Mouse (Mus musculus) CD4-positive helper T cell, adult 2 months (primary cell): ENCODE measurements at regions not wholly inside any gene's neighbourhood (a gene's known extent, or its start where the extent isn't known, plus 50 kb on each side); places are given as distances from the start of the nearest gene placed in this dataset.

ENCODE experiments used
- DNase-seq: peaks from one replicate; pipeline ENCODE4 v3.0.0-alpha.2; 2012; ENCODE audit warnings: low read depth, missing footprints, low spot score

GRCm38 (mm10) chr4:148723208-148723607 is 80.1 kb downstream of the Gm572 start:
- DNase-seq = no peak

GRCm38 (mm10) chr4:148723934-148724719 is 80.1 kb upstream of the Casz1 start:
- DNase-seq = no peak

- DNase-seq = no peak
Measured at GRCm38 (mm10) chr4:148728800-148729199, 75.4 kb upstream of the Casz1 start.

GRCm38 (mm10) chr4:148731586-148731985 is 72.6 kb upstream of the Casz1 start:
- no peak for DNase-seq

GRCm38 (mm10) chr4:148734061-148734460 is 70.2 kb upstream of the Casz1 start:
- no peak for DNase-seq

- DNase-seq = no peak
Measured at GRCm38 (mm10) chr4:148734547-148734946, 69.7 kb upstream of the Casz1 start.

GRCm38 (mm10) chr4:148738601-148739530 is 65.4 kb upstream of the Casz1 start:
- DNase-seq = no peak

- peak; percentile 70 for DNase-seq
Measured at GRCm38 (mm10) chr4:148742549-148743413, 61.4 kb upstream of the Casz1 start.

- DNase-seq = no peak
Measured at GRCm38 (mm10) chr4:148743414-148743844, 60.8 kb upstream of the Casz1 start.

- no peak for DNase-seq
Measured at GRCm38 (mm10) chr4:148744053-148744452, 60.2 kb upstream of the Casz1 start.

- no peak for DNase-seq
Measured at GRCm38 (mm10) chr4:148746460-148747314, 57.5 kb upstream of the Casz1 start.

GRCm38 (mm10) chr4:148747315-148747644 is 56.9 kb upstream of the Casz1 start:
- DNase-seq = no peak

GRCm38 (mm10) chr4:148750030-148750429 is 54.2 kb upstream of the Casz1 start:
- DNase-seq = no peak

- no peak for DNase-seq
Measured at GRCm38 (mm10) chr4:148751591-148751990, 52.6 kb upstream of the Casz1 start.

GRCm38 (mm10) chr4:148752360-148753093 is 51.7 kb upstream of the Casz1 start:
- no peak for DNase-seq

- no peak for DNase-seq
Measured at GRCm38 (mm10) chr4:148753143-148753798, 51.0 kb upstream of the Casz1 start.

GRCm38 (mm10) chr4:148753849-148754248 is 50.4 kb upstream of the Casz1 start:
- no peak for DNase-seq
